Mouse (Mus musculus) CH12.LX (cell line): Measurements from ENCODE around the gene Asxl1. TPM values are rescaled to one million over a fixed set of nuclear protein-coding genes. Genes with fewer than 3 reads are reported as not detected.

Experiments
- DNase-seq: peaks from one replicate; pipeline ENCODE4 v3.0.0-alpha.2; 2013; ENCODE audit errors: extremely low read depth
- H3K27ac ChIP-seq: 2 replicates; pipeline ENCODE4 v1.5.1; 2012; ENCODE audit warnings: low read depth, mild to moderate bottlenecking, control low read depth, moderate library complexity; ENCODE audit not compliant: insufficient read depth
- H3K27me3 ChIP-seq: replicated peaks from 2 replicates; pipeline ENCODE3; 2012; ENCODE audit warnings: inconsistent platforms
- H3K36me3 ChIP-seq, 2 experiments: replicated peaks in 1 of 2; 2 replicates each; pipeline versions ENCODE3 to v1.6.1; 2012; ENCODE audit warnings: inconsistent platforms in 1 of 2, low read length in 1 of 2, mild to moderate bottlenecking in 1 of 2, mixed read lengths in 1 of 2, moderate library complexity in 1 of 2; ENCODE audit not compliant: control insufficient read depth in 1 of 2, insufficient read depth in 1 of 2
- H3K4me1 ChIP-seq, 2 experiments: 2 replicates each; pipeline ENCODE4 v1.6.1; 2012; ENCODE audit warnings: inconsistent platforms in 1 of 2, moderate library complexity in 1 of 2; ENCODE audit not compliant: insufficient read depth in 2 of 2, control insufficient read depth in 1 of 2
- H3K4me2 ChIP-seq: 2 replicates; pipeline ENCODE4 v1.6.1; 2012; ENCODE audit warnings: low read depth, mild to moderate bottlenecking, control low read depth; ENCODE audit not compliant: poor library complexity, insufficient read depth, severe bottlenecking
- H3K4me3 ChIP-seq, 3 experiments: fragments of 150-350 bp in 1 of 3; sonication (generic) in 1 of 3; replicated peaks in 1 of 3; 2 replicates each; pipeline versions ENCODE3 to v1.5.1; 2011 to 2012; ENCODE audit warnings: low read depth in 2 of 3, low read length in 2 of 3, mild to moderate bottlenecking in 2 of 3, moderate library complexity in 2 of 3, control low read depth in 1 of 3, improper control_type of control experiment in 1 of 3, inconsistent platforms in 1 of 3, mixed read lengths in 1 of 3; ENCODE audit not compliant: poor library complexity in 1 of 3
- H3K79me2 ChIP-seq: replicated peaks from 2 replicates; pipeline ENCODE4 v1.6.1; 2012; ENCODE audit warnings: mild to moderate bottlenecking, moderate library complexity; ENCODE audit not compliant: control insufficient read depth, poor library complexity, insufficient read depth, severe bottlenecking; ENCODE audit errors: extremely low read depth
- H3K9ac ChIP-seq: 2 replicates; pipeline ENCODE4 v1.6.1; 2012; ENCODE audit warnings: low read depth, mild to moderate bottlenecking, control low read depth, moderate library complexity; ENCODE audit not compliant: insufficient read depth
- H3K9me3 ChIP-seq: replicated peaks from 2 replicates; pipeline ENCODE3; 2012; ENCODE audit warnings: low read length, inconsistent platforms, mixed read lengths
- ELF1 ChIP-seq: IDR thresholded peaks from 2 replicates; pipeline ENCODE4 v1.6.1; 2014; ENCODE audit warnings: low read depth, mild to moderate bottlenecking, inconsistent platforms, low read length, improper control_type of control experiment
- EP300 ChIP-seq: IDR thresholded peaks from 2 replicates; pipeline ENCODE4 v1.6.1; 2011; ENCODE audit warnings: low read length, improper control_type of control experiment
- ETS1 ChIP-seq: conservative IDR thresholded peaks from 2 replicates; pipeline ENCODE4 v1.6.1; 2012; ENCODE audit warnings: low read depth, mild to moderate bottlenecking, inconsistent platforms, low read length, improper control_type of control experiment, moderate library complexity
- HCFC1 ChIP-seq: IDR thresholded peaks from 2 replicates; pipeline ENCODE4 v1.6.1; 2012; ENCODE audit warnings: low read depth, mild to moderate bottlenecking, inconsistent platforms, low read length, improper control_type of control experiment
- JUN ChIP-seq: IDR thresholded peaks from 2 replicates; pipeline ENCODE4 v1.6.1; 2011; ENCODE audit warnings: low read depth, mild to moderate bottlenecking, low read length, improper control_type of control experiment, moderate library complexity; ENCODE audit not compliant: insufficient read depth
- JUND ChIP-seq: conservative IDR thresholded peaks from 2 replicates; pipeline ENCODE4 v1.6.1; 2011; ENCODE audit warnings: low read depth, low read length, improper control_type of control experiment
- KAT2A ChIP-seq: IDR thresholded peaks from 2 replicates; pipeline ENCODE4 v1.6.1; 2012; ENCODE audit warnings: low read length, improper control_type of control experiment, inconsistent platforms; ENCODE audit not compliant: insufficient replicate concordance
- MAX ChIP-seq: IDR thresholded peaks from 2 replicates; pipeline ENCODE4 v1.6.1; 2011; ENCODE audit warnings: low read length, improper control_type of control experiment
- MAZ ChIP-seq: IDR thresholded peaks from 2 replicates; pipeline ENCODE4 v1.6.1; 2012; ENCODE audit warnings: low read depth, mild to moderate bottlenecking, inconsistent platforms, low read length, improper control_type of control experiment, moderate library complexity
- MEF2A ChIP-seq: IDR thresholded peaks from 2 replicates; pipeline ENCODE4 v1.6.1; 2014; ENCODE audit warnings: low read depth, mild to moderate bottlenecking, inconsistent platforms, low read length, improper control_type of control experiment, borderline replicate concordance
- MXI1 ChIP-seq: IDR thresholded peaks from 2 replicates; pipeline ENCODE4 v1.6.1; 2011; ENCODE audit warnings: mild to moderate bottlenecking, low read depth, low read length, improper control_type of control experiment
- MYC ChIP-seq: IDR thresholded peaks from 2 replicates; pipeline ENCODE4 v1.6.1; 2011; ENCODE audit warnings: low read depth, mild to moderate bottlenecking, improper control_type of control experiment, low read length
- POLR2A ChIP-seq: IDR thresholded peaks from 2 replicates; pipeline ENCODE4 v1.6.1; 2011; ENCODE audit warnings: low read depth, mild to moderate bottlenecking, improper control_type of control experiment, low read length
- RCOR1 ChIP-seq: conservative IDR thresholded peaks from 2 replicates; pipeline ENCODE4 v1.6.1; 2012; ENCODE audit warnings: low read depth, mild to moderate bottlenecking, inconsistent platforms, low read length, improper control_type of control experiment
- SIN3A ChIP-seq: IDR thresholded peaks from 2 replicates; pipeline ENCODE4 v1.6.1; 2012; ENCODE audit warnings: low read length, improper control_type of control experiment, inconsistent platforms
- SMC3 ChIP-seq: IDR thresholded peaks from 2 replicates; pipeline ENCODE4 v1.6.1; 2011; ENCODE audit warnings: low read depth, low read length, improper control_type of control experiment
- TBP ChIP-seq: conservative IDR thresholded peaks from 2 replicates; pipeline ENCODE4 v1.6.1; 2011; ENCODE audit warnings: low read depth, low read length, improper control_type of control experiment
- USF2 ChIP-seq: conservative IDR thresholded peaks from 2 replicates; pipeline ENCODE4 v1.6.1; 2011; ENCODE audit warnings: low read depth, low read length, improper control_type of control experiment
- ZC3H11A ChIP-seq: IDR thresholded peaks from 2 replicates; pipeline ENCODE4 v1.6.1; 2012; ENCODE audit warnings: low read depth, mild to moderate bottlenecking, inconsistent platforms, low read length, improper control_type of control experiment
- dilution Hi-C: fragments of 300-500 bp; cut with MboI; formaldehyde crosslinking; loops from 2 replicates; pipeline ENCODE4 v1.14.3; 2020; ENCODE audit warnings: low sequenced_read_pairs; ENCODE audit not compliant: extremely low pct_unique_long_range_greater_than_20kb, extremely low pct_ligation_motif_present
- in situ Hi-C: fragments of 300-500 bp; cut with MboI; formaldehyde crosslinking; loops from 3 replicates; pipeline ENCODE4 v1.14.3; 2019; ENCODE audit warnings: low sequenced_read_pairs, low pct_ligation_motif_present, low pct_unique_long_range_greater_than_20kb, mixed read lengths
- polyA plus RNA-seq: library from polyadenylated mRNA; unstranded; fragments of >175 nt; gene quantifications from 2 replicates; pipeline ENCODE4 v1.2.1, GENCODE M21; 2012; ENCODE audit warnings: low read depth; ENCODE audit not compliant: insufficient read length
- total RNA-seq, 2 experiments: library from RNA; depleted of rRNA; stranded (reverse); fragments of 300-350 nt in 1 of 2; fragments of >200 nt in 1 of 2; gene quantifications; 2 replicates each; pipeline ENCODE4 v1.2.3; 2012 to 2014

The Asxl1 gene
- total and polyA plus RNA-seq, 3 experiments, result 12.7 to 31.1 (median 18.0) TPM

GRCm38 (mm10) chr2:153380479-153380878, 34.9 kb downstream of the Asxl1 start:
- no peak for TF ChIP-seq MYC
- no peak for TF ChIP-seq ETS1
- no peak for TF ChIP-seq TBP
- no peak for TF ChIP-seq ZC3H11A
- TF ChIP-seq ELF1, result no peak
- no peak for TF ChIP-seq MAZ
- TF ChIP-seq SIN3A, result no peak
- no peak for TF ChIP-seq RCOR1
- TF ChIP-seq JUN, result no peak
- no peak for TF ChIP-seq SMC3
- no peak for TF ChIP-seq EP300
- TF ChIP-seq KAT2A, result no peak
- no peak for TF ChIP-seq HCFC1
- TF ChIP-seq JUND, result no peak
- no peak for TF ChIP-seq MAX
- no peak for TF ChIP-seq MEF2A
- TF ChIP-seq POLR2A, result no peak
- TF ChIP-seq MXI1, result no peak
- dilution Hi-C loops, result no loop called here
- Histone ChIP-seq H3K79me2 (peaks cover 45% of the 10 kb centered on the region), H3K27me3 (no peaks in the 10 kb centered on the region), H3K9me3 (no peaks in the 10 kb centered on the region), H3K4me1 (peaks cover 0 to 6% of the 10 kb centered on the region in 2 experiments; a peak in 1 of 4 replicates), H3K4me2 (no peak overlapping the region), H3K27ac (no peak overlapping the region), H3K36me3 (peaks cover 38 to 87% of the 10 kb centered on the region in 2 experiments), H3K9ac (no peak overlapping the region), H3K4me3 (no peak overlapping the region)
- in situ Hi-C loops, result no loop called here
- DNase-seq, result no peak

- in situ Hi-C loops (loop anchor here (10.0 kb wide), 1 partner anchor 85 kb away; no protein-coding TSS in a partner anchor), dilution Hi-C loops (no loop called here)
- Histone ChIP-seq H3K4me3 (no peak overlapping the region), H3K4me1 (peaks cover 0 to under 1% of the 10 kb centered on the region in 2 experiments; a peak in 1 of 4 replicates), H3K36me3 (peaks cover 47 to 82% of the 10 kb centered on the region in 2 experiments), H3K9me3 (peaks cover 14% of the 10 kb centered on the region), H3K9ac (no peak overlapping the region), H3K27me3 (no peaks in the 10 kb centered on the region), H3K4me2 (no peak overlapping the region), H3K79me2 (peaks cover 12% of the 10 kb centered on the region), H3K27ac (no peak overlapping the region)
- no peak for TF ChIP-seq ELF1
- TF ChIP-seq SMC3, result no peak
- TF ChIP-seq USF2, result no peak
- DNase-seq, result no peak
Observed at GRCm38 (mm10) chr2:153389831-153390230, 44.2 kb downstream of the Asxl1 start.
